Mouse (Mus musculus) natural killer cell, adult 2 months (primary cell): Measurements from ENCODE around the gene 4931422A03Rik.

Experiments used
- DNase-seq, 2 experiments: peaks; one replicate each; pipeline ENCODE4 v3.0.0; 2022; ENCODE audit warnings: low spot score in 2 of 2

The 4931422A03Rik gene

GRCm38 (mm10) chr2:103970041-103970790, 57.9 kb downstream of the 4931422A03Rik start:
- DNase-seq = peak in 1 of 2 experiments; percentile 37

- DNase-seq = peak in 1 of 2 experiments; percentile 55
Observed at GRCm38 (mm10) chr2:103969437-103970040, 58.6 kb downstream of the 4931422A03Rik start.

GRCm38 (mm10) chr2:103968919-103969436, 59.2 kb downstream of the 4931422A03Rik start:
- no peak for DNase-seq

GRCm38 (mm10) chr2:103968186-103968585, 60.0 kb downstream of the 4931422A03Rik start:
- no peak for DNase-seq

- DNase-seq = no peak
Observed at GRCm38 (mm10) chr2:103965391-103965790, 62.8 kb downstream of the 4931422A03Rik start.

GRCm38 (mm10) chr2:103962349-103962748, 65.8 kb downstream of the 4931422A03Rik start:
- DNase-seq = no peak

GRCm38 (mm10) chr2:103959574-103959973, 68.6 kb downstream of the 4931422A03Rik start:
- DNase-seq = no peak

- DNase-seq = no peak
Observed at GRCm38 (mm10) chr2:103959066-103959465, 69.1 kb downstream of the 4931422A03Rik start.

GRCm38 (mm10) chr2:103958634-103959033, 69.5 kb downstream of the 4931422A03Rik start:
- no peak for DNase-seq

- DNase-seq = no peak
Observed at GRCm38 (mm10) chr2:103957649-103958546, 70.3 kb downstream of the 4931422A03Rik start, which contains the start of gene Lmo2. Gene Lmo2 (plus strand): TSS chr2:103957986.

- DNase-seq = no peak
Observed at GRCm38 (mm10) chr2:103956867-103957266, 71.3 kb downstream of the 4931422A03Rik start.

GRCm38 (mm10) chr2:103955714-103956113, 72.4 kb downstream of the 4931422A03Rik start:
- DNase-seq = no peak

- no peak for DNase-seq
Observed at GRCm38 (mm10) chr2:103953050-103953835, 74.9 kb downstream of the 4931422A03Rik start.

- no peak for DNase-seq
Observed at GRCm38 (mm10) chr2:103947982-103948655, 80.0 kb downstream of the 4931422A03Rik start.

- DNase-seq = no peak
Observed at GRCm38 (mm10) chr2:103946892-103947291, 81.3 kb downstream of the 4931422A03Rik start.

- peak; percentile 37 to 52 for DNase-seq
Observed at GRCm38 (mm10) chr2:103945571-103946092, 82.5 kb downstream of the 4931422A03Rik start.

GRCm38 (mm10) chr2:103944859-103945258, 83.3 kb downstream of the 4931422A03Rik start:
- DNase-seq = peak in 1 of 2 experiments; percentile 46

GRCm38 (mm10) chr2:103941085-103941484, 87.1 kb downstream of the 4931422A03Rik start:
- peak in 1 of 2 experiments; percentile 58 for DNase-seq

GRCm38 (mm10) chr2:103939003-103939402, 89.2 kb downstream of the 4931422A03Rik start:
- no peak for DNase-seq

GRCm38 (mm10) chr2:103938573-103938972, 89.6 kb downstream of the 4931422A03Rik start:
- DNase-seq = no peak
